Mouse (Mus musculus): ENCODE data around the gene Unc93b1.

Unc93b1 gene

GRCm38 (mm10) chr19:3983527-3984200 is 48.7 kb downstream of the Unc93b1 start:
- in situ Hi-C loops (cut with MboI, MseI) = no loop called here

- in situ Hi-C loops (cut with MboI, MseI) = no loop called here
Observed at GRCm38 (mm10) chr19:3985261-3985681, 50.3 kb downstream of the Unc93b1 start.

- in situ Hi-C loops (cut with MboI, MseI) = no loop called here
Observed at GRCm38 (mm10) chr19:3986334-3986733, 51.3 kb downstream of the Unc93b1 start, which contains the start of gene Acy3. Acy3 (plus strand) TSS chr19:3986570.

- in situ Hi-C loops (cut with MboI, MseI) = no loop called here
Observed at GRCm38 (mm10) chr19:3988066-3988465, 53.1 kb downstream of the Unc93b1 start.

- in situ Hi-C loops (cut with MboI, MseI) = no loop called here
Observed at GRCm38 (mm10) chr19:3988750-3989149, 53.8 kb downstream of the Unc93b1 start.

- in situ Hi-C loops (cut with MboI, MseI) = no loop called here
Observed at GRCm38 (mm10) chr19:3990804-3991203, 55.8 kb downstream of the Unc93b1 start.

- in situ Hi-C loops (cut with MboI, MseI) = no loop called here
Observed at GRCm38 (mm10) chr19:3991562-3991961, 56.6 kb downstream of the Unc93b1 start.

GRCm38 (mm10) chr19:3991966-3992365 is 57.0 kb downstream of the Unc93b1 start:
- in situ Hi-C loops (cut with MboI, MseI) = no loop called here

- in situ Hi-C loops (cut with MboI, MseI) = no loop called here
Observed at GRCm38 (mm10) chr19:3992416-3992815, 57.4 kb downstream of the Unc93b1 start, which contains the start of gene Tbx10. Tbx10 (plus strand) TSS chr19:3992752.

GRCm38 (mm10) chr19:3994932-3995331 is 59.9 kb downstream of the Unc93b1 start:
- in situ Hi-C loops (cut with MboI, MseI) = no loop called here

- in situ Hi-C loops (cut with MboI, MseI) = no loop called here
Observed at GRCm38 (mm10) chr19:3995505-3995904, 60.5 kb downstream of the Unc93b1 start.

- in situ Hi-C loops (cut with MboI, MseI) = no loop called here
Observed at GRCm38 (mm10) chr19:3996106-3996505, 61.1 kb downstream of the Unc93b1 start.

- in situ Hi-C loops (cut with MboI, MseI) = no loop called here
Observed at GRCm38 (mm10) chr19:3996747-3997146, 61.8 kb downstream of the Unc93b1 start.

- in situ Hi-C loops (cut with MboI, MseI) = no loop called here
Observed at GRCm38 (mm10) chr19:3997231-3997630, 62.2 kb downstream of the Unc93b1 start.

- in situ Hi-C loops (cut with MboI, MseI) = no loop called here
Observed at GRCm38 (mm10) chr19:3998335-3998734, 63.3 kb downstream of the Unc93b1 start.
